Mouse (Mus musculus) thymus, postnatal 25 days (tissue): ENCODE measurements around the gene Sptlc2.
A peak's percentile ranks its signal among the peaks of the same experiment; 100 is the strongest.

ENCODE experiments used
- DNase-seq: peaks from one replicate; pipeline ENCODE4 v3.0.0; 2022

Sptlc2 gene

DNA sequence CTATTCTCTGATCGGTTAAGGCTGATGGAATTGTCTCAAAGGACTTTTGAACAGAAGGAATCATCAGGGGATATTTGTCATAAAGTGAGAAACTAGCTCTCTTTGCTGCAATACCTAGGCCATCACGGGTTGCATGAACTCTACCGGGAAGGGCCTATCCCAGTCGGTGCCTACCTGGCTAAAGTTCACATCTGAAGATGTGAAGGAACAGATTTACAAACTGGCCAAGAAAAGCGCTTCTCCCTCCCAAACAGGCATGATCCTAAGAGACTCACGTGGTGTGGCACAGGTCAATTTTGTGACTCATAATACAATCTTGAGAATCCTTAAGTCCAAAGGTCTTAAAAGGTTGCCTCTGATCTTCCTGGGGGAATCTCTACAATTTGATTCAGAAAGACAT, 6.2 kb upstream of the Sptlc2 start:
- DNase-seq: no peak

DNA sequence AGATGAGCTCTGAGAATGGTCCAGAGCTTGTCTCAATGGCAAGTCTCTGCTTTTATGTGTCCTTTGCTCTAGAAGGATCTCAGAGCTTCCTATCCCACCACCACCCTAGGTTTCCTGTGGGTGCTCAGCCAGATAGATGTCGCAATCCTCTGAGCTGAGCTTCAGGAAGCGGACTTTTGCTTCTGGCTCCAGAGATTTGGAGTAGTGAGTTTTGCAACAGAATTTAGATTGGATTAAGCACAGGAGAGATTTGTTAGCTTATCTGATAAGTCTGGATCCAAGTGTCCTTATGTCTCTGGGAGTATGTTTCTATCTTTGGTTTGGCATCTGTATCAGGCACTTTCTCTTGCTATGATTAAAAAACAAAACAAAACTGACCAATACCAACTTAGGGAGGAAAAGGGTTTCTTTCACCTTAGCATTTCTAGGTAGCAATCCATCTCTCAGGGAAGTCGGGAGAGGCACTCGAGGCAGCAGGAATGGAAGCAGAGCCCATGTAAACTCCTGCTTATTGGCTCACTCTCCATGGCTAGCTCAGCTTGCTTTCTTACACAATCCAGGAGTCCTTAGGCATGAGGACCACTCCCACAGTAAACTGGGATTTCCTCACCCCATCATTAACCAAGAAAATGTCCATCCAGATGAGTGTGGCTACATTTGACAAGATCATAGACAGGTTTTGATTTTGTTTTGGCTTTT, 5.4 kb upstream of the Sptlc2 start:
- no peak for DNase-seq

DNA sequence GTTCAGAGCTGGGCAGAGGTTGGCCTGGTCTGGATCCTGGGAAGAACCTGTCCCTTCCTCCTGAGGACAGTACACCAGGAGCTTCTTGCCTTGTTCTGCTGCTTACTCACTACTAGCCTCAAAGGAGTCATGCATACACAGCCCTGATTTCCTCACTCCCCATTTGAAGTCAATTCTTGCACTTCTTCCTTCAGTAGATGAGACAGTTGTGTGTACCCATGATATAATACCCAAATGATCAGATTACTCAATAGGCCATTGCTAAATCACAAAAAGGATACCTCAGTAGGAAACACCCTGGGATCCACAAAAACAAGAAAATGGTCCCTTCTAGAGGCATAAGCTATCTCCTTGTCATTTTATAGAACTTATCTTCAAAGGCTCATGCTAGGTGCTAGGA, 3.2 kb upstream of the Sptlc2 start:
- DNase-seq: no peak

DNA sequence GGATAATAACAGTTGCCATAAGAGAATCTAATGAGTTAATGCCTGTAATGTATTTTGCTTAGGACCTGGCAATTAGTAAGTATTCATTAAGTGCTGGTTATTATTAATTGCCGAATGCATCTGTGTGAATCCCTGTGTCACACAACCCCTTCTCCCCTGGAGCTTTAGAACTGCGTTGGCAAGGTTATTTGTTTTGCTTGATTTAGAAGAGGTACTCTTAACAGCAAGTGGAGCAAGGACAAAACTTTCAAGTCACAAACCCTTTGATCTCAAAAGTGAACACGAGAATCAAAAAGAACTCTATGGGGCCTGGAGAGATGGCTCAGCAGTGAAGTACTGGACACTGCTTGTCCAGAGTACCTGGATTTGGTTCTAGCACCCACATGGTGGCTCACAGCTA, 1.1 kb upstream of the Sptlc2 start:
- DNase-seq: no peak

DNA sequence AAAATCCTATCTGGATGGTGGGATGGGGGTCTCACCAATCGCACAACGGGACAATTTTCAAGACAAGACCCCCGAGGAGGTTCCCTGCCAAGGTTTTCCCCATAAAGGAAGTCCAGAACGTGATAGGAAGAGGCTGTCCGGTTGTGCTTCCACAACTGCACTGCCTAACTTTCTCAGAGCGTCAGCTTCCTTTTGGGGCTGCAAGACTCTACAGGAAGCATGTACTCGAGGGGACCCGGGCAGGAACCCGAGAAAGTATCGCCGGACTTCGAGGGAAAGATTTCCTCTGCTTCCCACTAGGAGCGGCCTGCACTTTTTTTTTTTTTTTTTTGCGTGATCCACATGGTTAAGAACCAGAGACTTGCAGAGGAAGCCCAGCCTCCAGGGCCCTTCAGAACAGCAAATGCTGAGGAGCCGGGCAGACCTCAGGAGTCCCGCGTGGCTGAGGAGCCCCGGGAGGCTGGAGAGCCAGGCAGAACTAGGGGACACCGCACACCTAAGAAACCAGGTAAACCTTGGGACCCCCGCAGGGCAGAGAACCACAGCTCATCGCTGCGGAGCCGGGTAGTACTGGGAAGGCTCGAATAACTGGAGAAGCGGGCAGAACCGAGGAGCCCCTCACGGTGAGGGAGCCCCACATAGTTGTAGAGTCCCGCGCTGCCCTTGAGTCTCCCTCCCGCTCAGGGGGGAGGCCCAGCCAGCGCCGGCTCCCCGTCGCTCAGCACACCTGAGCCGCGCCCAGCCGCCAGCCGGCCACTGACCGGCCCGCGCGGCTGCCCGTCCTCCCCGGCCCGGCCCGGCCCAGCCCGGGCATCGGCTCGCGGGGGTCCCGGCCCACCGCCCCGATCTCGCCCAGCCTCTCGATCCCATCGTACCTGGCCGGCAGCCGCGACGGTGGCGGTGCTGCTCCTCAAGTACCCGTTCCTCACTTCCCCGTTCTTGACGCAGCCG, 709 bp downstream of the Sptlc2 start:
- peak; percentile 30 for DNase-seq

DNA sequence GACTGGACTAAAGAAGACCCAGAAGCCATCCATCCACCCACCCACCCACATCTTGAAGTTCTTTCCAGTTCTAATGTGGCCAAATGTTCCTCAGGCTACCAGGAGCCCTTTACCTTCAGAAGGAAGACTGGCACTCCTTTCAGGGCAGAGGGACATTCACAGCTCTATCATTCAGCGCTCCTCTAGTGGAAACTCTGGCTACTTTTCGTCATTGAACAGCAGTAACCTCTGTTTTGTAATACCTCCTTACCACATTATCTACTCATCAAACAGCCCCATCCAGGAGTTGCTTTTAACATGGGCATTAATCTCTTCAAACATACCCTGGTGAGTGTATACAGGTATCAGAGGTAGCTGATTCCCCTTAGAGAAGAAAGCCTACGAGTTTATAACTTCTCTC, 3.1 kb downstream of the Sptlc2 start:
- no peak for DNase-seq

DNA sequence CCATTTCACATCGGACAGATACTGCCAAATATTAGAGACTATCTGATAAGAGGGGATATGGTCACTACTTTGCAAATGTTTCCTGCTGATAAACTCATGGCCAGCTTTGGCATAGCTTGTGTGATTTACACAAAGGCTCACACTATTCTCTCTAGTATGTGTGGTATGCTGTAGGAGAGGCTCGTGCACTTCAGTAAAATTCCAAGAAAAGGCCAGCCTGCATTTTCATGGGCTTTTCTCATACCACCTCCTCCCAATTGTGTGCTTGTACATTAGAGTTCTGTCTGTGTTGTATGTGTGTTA, 6.8 kb downstream of the Sptlc2 start:
- DNase-seq: no peak

DNA sequence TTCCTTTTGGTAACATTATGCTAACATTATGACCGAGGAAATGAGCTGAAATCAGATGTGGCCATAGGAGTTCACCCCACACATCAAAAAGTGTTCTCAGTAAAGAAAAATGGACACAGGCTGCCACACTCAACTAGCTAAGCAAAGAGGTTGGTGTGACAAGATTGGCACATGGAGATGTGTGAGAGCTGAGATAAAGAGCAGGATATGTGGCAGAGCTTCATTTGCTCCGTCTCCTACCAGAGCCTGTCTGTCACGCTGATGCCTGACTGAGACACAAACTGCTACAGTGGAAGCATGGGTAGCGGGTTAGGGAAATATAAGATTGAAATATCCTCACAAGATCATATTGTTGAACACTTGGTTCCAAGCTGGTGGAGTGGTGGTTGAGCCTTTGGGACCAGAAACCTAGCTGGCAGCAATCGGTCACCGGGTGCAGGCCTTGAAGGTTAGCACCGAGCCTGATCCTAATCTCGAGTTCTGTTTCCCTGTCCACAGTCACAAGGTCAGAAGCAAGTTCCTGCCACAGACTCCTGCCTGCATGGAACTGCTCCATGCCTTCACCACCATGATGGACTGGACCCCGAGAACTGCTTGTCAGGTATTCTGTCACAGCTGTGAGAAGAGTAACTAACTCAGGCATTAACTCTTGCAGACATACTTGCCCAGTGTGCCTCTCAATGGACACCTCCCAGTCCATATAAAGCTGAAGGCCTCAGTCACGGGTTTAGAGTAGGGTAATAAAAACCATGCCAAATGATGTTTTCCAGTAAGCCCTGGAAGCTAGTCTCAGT, 7.4 kb downstream of the Sptlc2 start:
- DNase-seq: no peak

DNA sequence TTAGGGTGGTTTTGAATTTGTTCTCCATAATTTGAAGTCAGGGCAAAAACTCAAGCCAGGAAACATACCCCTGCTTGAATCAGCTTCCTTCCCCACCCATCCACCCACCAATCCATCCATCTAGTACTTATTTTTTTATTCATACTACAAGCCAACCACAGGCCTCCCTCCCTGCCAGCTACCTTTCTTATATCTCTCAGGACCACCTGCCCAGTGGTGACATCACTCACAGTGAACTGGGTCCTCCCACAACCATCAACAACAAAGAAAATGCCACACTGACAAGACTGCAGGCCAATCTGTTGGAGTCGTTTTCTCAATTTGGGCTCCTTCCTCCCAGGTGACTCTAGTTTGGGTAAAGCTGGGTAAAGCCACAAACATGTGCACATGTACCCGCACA, 8.7 kb downstream of the Sptlc2 start:
- no peak for DNase-seq

DNA sequence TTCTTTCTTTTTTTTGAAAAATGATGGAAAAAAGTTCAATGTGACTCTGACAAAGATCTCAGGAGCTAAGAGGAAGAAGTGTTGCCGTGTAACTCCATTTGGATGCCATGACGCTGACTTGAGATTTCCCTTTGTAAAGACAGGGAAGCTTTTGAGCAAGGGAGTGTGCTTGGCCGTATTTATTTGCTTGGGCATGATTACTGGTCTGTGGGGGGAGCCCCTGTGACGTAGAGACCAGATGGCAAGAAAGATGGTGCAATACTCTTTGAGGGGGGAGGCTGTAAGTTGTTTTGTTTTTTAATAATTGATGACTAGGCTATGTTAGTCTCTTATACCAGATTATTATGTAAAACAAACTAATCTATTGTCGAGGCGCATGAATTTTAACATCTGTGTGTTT, 14.0 kb downstream of the Sptlc2 start:
- no peak for DNase-seq

DNA sequence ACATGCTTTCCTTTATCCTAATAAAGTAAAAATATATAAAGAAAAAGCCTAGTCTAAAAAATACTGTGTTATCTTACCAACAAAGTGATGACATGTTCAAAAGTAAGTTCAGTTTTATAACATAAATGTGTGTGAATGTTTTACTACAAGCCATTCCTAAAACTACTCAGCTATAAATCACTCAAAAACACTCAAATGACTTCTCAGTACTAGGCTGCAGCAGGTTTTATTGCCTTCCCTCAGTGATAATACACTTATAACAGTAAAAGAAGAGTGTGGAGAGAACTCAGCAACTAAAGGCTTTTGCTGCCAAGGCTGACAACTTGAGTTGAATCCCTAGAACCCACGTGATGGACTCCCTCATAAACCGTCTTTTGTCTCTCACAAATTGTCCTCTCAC, 18.8 kb downstream of the Sptlc2 start:
- no peak for DNase-seq

DNA sequence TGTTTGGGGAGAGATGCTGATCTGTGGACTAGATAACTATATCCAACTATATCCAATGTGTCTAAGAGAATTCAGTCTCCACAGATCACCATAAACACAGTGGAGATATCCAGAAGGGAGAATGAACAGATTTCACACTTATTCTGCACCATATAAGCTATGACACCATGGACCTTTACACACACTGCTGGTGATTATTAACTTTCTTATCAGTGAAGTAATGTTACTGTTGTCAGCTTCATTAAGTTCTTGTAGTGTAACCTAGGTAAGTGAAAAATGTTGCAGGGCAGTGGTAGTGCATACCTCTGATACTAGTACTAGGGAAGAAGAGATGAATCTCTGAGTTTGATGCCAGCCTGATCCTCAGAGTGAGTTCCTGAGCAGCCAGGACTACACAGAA, 20.1 kb downstream of the Sptlc2 start:
- DNase-seq: no peak

DNA sequence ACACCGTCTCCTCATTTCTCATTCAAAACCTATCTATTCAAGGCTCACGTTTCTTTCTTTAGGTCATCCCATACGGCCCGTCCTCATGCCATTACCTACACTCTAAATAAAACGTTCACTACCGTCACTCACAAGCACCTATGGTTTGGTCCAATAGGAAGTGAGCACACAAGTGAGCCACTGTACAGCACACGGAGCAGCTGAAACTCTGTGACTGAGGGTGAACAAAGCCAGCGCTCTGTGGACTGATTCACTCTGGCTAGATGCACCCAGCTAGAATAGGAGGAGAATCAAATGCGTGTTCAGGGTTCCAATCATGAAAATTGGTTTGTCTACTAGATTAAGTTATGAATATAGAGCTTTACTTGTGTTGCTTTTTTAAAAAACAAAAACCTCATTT, 22.5 kb downstream of the Sptlc2 start:
- DNase-seq: no peak

DNA sequence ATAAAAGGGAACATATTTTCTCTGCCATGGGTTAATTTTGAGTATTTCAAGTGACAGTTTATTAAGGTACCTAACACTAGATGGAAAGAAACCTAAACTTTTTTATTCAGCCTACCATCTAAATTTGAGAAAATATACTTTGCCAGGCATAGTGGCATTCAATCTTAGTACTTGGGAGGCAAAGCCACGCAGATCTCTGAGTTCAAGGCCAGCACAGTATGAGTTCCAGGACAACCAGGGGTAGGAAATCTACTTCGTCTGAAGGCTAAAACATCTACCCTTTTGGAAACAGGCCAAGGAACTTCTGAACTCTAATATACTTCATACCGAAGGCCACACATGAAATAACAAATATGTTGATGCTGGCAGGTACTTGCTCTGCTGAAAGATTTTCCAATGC, 26.0 kb downstream of the Sptlc2 start:
- no peak for DNase-seq

DNA sequence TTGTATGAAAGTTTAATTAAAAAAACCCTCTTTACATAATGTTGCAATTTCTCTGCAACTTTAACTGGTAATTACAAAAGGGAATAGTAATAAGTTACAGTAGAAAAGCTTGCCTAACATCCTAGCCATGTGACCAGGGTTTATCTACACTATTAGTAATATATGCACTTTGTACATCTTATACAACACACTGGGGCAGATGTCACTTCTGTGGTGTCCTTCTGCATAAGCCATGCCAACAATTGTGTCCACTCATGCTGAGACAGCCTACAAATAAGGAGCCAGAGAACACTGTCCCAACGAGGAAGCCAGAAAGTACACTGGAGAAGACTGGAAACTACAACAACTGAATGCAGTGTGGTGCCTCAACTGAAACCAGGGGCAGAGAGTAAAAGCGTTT, 40.1 kb downstream of the Sptlc2 start:
- no peak for DNase-seq

DNA sequence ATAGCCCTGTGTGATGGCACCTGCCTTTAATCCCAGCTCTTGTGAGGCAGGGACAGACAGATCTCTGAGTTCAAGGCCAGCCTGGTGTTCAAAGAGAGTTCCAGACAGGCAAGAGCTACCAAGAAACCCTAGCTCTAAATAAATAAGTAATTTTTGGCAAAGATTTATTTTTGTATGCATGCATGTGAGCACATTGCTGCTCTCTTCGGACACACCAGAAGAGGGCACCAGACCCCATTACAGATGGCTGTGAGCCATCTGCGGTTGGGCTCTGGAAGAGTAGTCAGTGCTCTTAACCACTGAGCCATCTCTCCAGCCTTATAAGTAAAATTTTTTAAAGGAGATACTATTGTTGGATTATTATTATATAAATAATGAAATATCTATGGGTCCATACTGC, 40.6 kb downstream of the Sptlc2 start:
- no peak for DNase-seq

DNA sequence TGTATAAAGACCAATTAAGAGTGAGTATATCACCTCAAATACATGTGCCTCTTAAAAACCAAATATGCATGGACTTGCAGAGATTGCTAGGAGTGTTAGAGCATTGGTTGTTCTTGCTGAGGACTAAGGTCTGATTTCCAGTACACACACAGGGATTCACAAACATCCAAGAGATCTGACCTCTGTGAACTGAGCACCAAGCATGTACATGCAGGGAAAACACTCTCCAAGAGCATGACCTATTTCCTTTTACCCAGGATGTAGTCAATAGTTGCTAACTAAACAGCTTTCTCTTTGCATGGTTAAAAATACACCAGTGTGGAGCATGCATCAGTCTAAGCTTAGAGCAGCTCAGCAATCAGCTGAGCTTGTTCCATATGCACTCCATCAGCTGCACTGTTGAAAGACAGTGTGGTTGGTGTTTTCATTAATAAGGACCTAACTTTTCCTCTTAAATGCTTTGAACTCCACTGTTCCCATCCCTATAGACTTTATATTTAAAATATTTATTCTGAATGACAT, 45.0 kb downstream of the Sptlc2 start:
- no peak for DNase-seq

DNA sequence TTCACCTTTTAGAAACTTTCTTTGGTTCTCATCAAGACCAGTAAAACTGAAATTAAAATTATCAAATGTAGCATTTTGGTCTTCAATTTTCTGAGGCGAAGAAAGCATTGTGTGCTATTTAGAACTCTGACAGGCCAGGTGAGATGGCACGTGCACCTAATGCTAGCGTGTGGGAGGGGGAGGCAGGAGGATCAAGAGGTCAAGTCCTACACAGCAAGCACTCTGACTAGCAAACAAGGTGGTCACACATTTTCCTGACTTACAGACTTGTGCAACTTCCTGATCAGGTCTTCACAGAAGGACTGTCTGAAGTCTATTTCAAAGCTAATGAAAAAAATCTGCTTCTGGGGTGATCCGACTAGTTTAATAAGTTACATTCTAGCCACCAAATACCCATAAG, 50.1 kb downstream of the Sptlc2 start:
- no peak for DNase-seq

DNA sequence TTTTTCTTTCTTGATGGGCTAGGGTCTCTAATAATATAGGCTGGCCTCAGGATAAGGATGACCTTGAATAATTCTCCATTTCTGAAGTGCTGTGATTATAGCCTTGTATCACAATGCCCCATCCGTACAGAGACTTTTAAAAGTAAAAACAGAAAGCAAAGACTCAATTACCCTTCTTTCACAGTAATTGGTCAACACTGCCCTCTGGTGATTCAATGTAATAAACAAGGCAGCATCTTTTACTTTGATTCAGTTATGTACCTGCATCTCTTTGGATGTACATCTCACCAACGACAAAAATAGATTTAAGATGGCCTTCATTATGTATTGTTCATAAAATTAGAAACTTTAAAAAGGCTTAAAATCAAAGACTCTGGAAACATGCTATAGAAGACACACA, 53.3 kb downstream of the Sptlc2 start:
- no peak for DNase-seq

DNA sequence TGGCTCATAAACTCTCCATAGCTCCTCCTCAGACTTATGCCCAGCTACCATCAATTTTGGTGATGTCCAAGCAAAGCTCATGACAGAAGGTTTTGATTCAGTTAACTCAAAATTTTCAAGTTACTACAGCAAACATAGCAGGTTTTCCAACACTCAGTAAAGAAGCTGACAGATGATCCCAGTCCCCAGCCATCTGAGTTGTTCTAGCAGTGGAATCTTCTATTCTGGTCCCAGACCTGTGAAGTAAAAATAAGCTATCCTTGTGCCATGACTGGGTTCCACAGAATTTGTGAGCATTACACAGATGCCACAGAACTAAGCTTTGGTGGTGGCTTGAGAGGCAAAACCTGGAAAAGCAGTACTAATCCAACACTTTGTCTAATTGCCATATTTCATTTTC, 54.4 kb downstream of the Sptlc2 start:
- DNase-seq: no peak

DNA sequence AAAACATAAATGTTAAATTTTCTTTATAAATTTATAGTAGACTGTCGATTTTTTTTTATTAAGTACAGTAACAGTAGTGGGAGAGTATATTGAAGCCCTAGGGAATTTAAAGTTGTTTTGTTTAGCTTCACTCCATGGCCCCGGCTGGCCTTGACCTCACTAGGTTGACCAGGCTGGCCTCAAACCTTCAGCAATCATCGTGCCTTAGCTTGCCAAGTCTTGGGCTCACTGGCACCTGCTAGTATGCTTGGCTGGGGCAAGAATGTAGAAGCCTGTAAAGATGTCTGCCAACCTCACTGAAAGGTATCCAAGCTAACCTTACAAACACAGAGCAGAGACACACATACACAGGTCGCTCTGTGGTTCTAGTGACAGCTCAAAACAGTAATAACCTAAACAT, 55.6 kb downstream of the Sptlc2 start:
- no peak for DNase-seq

DNA sequence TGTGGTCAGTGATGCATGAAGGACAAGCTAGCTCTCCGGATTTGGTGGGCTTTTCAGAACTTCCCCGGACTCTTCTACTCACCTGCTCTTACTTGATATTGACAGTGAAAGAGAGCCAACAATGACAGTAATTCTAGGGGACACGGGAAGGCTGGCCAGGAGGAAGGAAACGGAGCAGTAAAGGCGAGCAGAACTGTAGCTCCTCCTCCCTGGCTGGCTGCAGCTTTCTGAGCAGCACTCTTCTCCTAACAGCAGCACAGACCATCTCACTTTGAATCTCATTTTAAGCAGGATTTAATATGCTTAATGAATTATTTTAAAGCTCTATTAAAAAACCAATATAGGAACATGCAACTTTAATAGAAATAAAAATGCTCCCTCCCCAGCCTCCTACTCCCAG, 56.2 kb downstream of the Sptlc2 start:
- no peak for DNase-seq

DNA sequence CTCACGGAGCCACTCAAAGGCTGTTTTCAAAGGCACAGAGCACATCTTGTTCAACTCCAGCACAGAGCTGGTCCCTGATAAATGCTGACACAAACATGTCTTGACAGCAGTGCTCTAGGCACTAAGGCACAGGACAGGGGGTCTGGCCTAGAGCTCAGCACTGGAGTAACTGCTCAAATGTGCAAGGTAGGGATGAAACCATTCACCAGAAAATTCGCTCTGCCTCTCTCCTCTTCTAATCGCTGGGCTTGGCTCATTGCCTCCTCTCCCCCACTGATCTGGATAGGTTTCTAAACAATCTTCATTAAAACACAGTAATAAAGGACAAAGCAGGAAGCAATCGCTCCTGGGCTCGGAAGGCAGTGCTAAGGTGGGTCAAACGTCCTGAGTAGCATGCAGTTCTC, 57.1 kb downstream of the Sptlc2 start:
- DNase-seq: no peak

DNA sequence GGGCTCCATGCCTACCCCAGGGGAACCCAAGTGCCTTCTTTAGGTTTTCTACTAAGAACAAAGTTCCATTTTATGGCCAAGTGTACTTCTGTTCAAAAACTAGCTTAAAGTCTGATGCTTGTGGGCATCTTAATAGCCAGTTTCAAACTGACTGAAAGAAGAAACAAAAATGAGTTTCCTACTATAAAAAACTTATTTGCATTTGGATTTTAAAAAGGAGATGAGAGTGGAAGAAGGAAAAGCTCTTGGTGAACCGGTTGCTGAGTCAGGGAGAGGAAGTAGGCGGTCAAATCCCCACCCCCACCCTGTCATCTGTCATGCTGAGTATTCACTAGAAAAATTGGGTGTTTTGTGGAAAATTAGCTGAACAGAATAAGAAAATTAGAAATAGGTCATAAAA, 57.9 kb downstream of the Sptlc2 start:
- no peak for DNase-seq
